Mouse (Mus musculus) intestine, postnatal 0 days (tissue): Measurements from ENCODE around the gene Lin54. TPM values are rescaled to one million over a fixed set of nuclear protein-coding genes. Genes with fewer than 3 reads are reported as not detected.

Experiments
- ATAC-seq: fragments of 200-750 bp; cut with Nextera tagmentation; 2 replicates; pipeline ENCODE4 v1.8.0; 2017; ENCODE audit warnings: mild to moderate bottlenecking, moderate TSS enrichment, moderate library complexity
- H3K27ac ChIP-seq: fragments of 300-500 bp; sonication (generic); 2 replicates; pipeline ENCODE4 v1.5.1; 2014; ENCODE audit warnings: mild to moderate bottlenecking, low read depth, low read length, moderate library complexity
- H3K27me3 ChIP-seq: fragments of 300-500 bp; sonication (generic); replicated peaks from 2 replicates; pipeline ENCODE4 v1.6.1; 2014; ENCODE audit warnings: low read length, mixed read lengths; ENCODE audit not compliant: control insufficient read depth, insufficient read depth
- H3K36me3 ChIP-seq: fragments of 300-500 bp; sonication (generic); 2 replicates; pipeline ENCODE4 v1.6.1; 2014; ENCODE audit warnings: mild to moderate bottlenecking, moderate library complexity; ENCODE audit not compliant: control insufficient read depth, insufficient read depth
- H3K4me1 ChIP-seq: fragments of 300-500 bp; sonication (generic); replicated peaks from 2 replicates; pipeline ENCODE4 v1.6.1; 2014; ENCODE audit warnings: antibody characterized with exemption, low read length, mixed read lengths; ENCODE audit not compliant: control insufficient read depth, insufficient read depth
- H3K4me2 ChIP-seq: fragments of 300-500 bp; sonication (generic); replicated peaks from 2 replicates; pipeline ENCODE4 v1.6.1; 2014; ENCODE audit warnings: low read depth, mild to moderate bottlenecking, moderate library complexity
- H3K4me3 ChIP-seq: fragments of 300-500 bp; sonication (generic); 2 replicates; pipeline ENCODE4 v1.5.1; 2014; ENCODE audit warnings: low read depth, low read length
- H3K9ac ChIP-seq: fragments of 300-500 bp; sonication (generic); 2 replicates; pipeline ENCODE4 v1.6.1; 2014; ENCODE audit warnings: mild to moderate bottlenecking, low read depth, low read length
- H3K9me3 ChIP-seq: fragments of 300-500 bp; sonication (generic); 2 replicates; pipeline ENCODE4 v1.6.1; 2016; ENCODE audit warnings: mixed run types; ENCODE audit not compliant: control insufficient read depth
- CTCF ChIP-seq: sonication (generic); IDR thresholded peaks from 2 replicates; pipeline ENCODE4 v1.5.1; 2016; ENCODE audit warnings: low read depth, mild to moderate bottlenecking, control low read depth, antibody characterized with exemption, moderate library complexity
- WGBS: fragments of 180-500 bp; shearing (Covaris S2); extraction: QIAGEN DNeasy Blood & Tissue Kit; methylation state at CpG from one replicate; pipeline ENCODE4 v1.1.7; 2014; 5-methylcytosine and 5-hydroxymethylcytosine counted together
- polyA plus RNA-seq: library from polyadenylated mRNA; unstranded; fragments of >200 nt; fragmentation: Nextera tagmentation; extraction: Ambion mirVana; gene quantifications from 2 replicates; pipeline ENCODE4 v1.2.1, GENCODE M21; 2015

Lin54 gene
- polyA plus RNA-seq, 1 experiment from 2014 or later = 7.0 TPM

DNA sequence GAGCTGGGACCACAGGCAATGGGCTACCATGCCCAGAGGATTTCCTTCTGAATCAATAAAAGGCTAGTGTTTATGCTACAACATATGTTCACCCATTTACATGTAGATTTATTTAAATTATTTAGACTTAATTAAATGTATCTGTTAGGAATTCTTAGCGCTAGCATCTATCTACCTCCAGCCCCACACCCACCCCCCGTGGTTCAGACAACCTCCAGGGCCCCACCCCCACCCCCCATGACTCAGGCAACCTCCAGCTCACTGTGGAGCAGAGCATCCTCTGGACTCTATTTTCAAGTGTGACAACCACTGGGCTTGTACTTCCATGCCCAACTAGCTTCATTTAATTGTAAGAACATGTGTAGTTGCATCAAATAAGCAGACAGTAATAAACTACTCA lies 48.6 kb downstream of the Lin54 start:
- H3K9me3 ChIP-seq = no peaks in the 10 kb centered on the region
- peaks cover 60% of the 10 kb centered on the region for H3K36me3 ChIP-seq
- H3K27me3 ChIP-seq = no peaks in the 10 kb centered on the region
- H3K4me3 ChIP-seq = no peak overlapping the region
- WGBS = 82% methylated on average over 2 of the region's 2 CpGs
- TF ChIP-seq CTCF = no peak
- no peaks in the 10 kb centered on the region for H3K4me1 ChIP-seq
- H3K9ac ChIP-seq = no peak overlapping the region
- ATAC-seq = no peak
- H3K4me2 ChIP-seq = no peak overlapping the region
- H3K27ac ChIP-seq = no peak overlapping the region

DNA sequence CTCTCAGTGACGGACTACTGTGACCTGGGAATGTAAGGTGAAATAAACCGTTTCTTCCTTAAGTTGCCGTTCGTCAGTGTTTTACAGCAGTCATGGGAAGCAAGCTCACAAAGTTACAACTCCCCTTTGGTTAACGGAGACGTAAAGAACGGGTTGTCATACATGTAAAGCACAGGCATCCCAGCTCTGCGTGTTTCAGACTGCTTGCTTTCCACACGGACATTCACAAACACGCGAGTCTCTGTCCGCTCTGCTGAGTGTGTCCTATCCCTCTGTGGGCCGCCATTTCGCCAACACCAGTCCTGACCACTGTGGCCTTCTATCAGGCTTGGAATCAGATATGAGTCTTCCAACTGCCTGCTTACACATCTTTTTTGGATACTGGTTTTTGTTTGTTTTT lies 61.6 kb downstream of the Lin54 start:
- Histone ChIP-seq H3K27me3 (no peaks in the 10 kb centered on the region), H3K4me1 (no peaks in the 10 kb centered on the region), H3K4me3 (no peak overlapping the region), H3K36me3 (peaks cover 9% of the 10 kb centered on the region), H3K4me2 (no peak overlapping the region), H3K27ac (no peak overlapping the region), H3K9ac (no peak overlapping the region), H3K9me3 (no peaks in the 10 kb centered on the region)
- WGBS = 96% methylated on average over 14 of the region's 14 CpGs
- ATAC-seq = no peak
- TF ChIP-seq CTCF = no peak

DNA sequence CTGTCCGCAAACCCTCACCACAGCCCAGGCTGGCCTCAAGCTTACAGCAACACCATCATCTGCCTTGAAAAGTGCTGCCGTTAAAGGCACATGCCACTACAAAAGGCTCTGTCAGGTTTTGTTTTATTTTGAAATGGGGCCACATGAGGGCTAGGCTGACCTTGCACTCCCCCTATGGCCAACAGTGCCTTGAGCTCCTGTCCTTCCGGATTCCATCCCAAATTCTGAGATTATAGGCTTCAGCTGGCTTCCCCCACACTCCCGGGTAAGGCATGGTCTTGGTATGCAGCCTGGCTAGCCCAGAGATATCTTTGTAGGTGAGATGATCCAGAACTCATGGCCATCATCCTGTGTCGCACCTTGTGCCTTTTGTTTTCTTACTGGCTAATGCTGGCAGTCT lies 62.5 kb downstream of the Lin54 start:
- ATAC-seq = no peak
- no peak for TF ChIP-seq CTCF
- Histone ChIP-seq H3K4me2 (no peak overlapping the region), H3K36me3 (peaks cover 9% of the 10 kb centered on the region), H3K9ac (no peak overlapping the region), H3K27me3 (no peaks in the 10 kb centered on the region), H3K27ac (no peak overlapping the region), H3K4me1 (no peaks in the 10 kb centered on the region), H3K4me3 (no peak overlapping the region), H3K9me3 (no peaks in the 10 kb centered on the region)
- WGBS = 94% methylated on average over 5 of the region's 5 CpGs

DNA sequence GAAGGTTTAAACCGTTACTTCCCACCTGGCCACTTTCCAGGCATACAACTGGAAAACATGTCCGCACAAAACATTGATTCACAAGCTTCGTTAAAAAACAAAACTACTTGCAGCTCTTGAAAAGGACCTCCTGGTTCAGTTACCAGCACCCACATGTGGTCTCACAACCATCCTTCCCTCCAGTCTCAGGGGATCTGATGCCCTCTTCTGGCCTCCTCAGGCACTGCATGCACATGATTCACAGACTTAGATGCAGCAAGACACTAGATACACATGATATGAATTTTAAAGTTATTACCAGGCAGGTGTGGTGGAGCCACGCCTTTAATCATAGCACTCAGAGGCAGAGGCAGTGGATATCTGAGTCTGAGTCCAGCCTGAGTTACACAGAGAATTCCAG lies 63.4 kb downstream of the Lin54 start:
- H3K27me3 ChIP-seq = no peaks in the 10 kb centered on the region
- H3K4me1 ChIP-seq = no peaks in the 10 kb centered on the region
- H3K9ac ChIP-seq = no peak overlapping the region
- H3K27ac ChIP-seq = no peak overlapping the region
- TF ChIP-seq CTCF = peak; percentile 54
- H3K4me2 ChIP-seq = no peak overlapping the region
- no peaks in the 10 kb centered on the region for H3K9me3 ChIP-seq
- H3K36me3 ChIP-seq = peaks cover 9% of the 10 kb centered on the region
- ATAC-seq = no peak
- WGBS = 96% methylated on average over 4 of the region's 4 CpGs
- no peak overlapping the region for H3K4me3 ChIP-seq

DNA sequence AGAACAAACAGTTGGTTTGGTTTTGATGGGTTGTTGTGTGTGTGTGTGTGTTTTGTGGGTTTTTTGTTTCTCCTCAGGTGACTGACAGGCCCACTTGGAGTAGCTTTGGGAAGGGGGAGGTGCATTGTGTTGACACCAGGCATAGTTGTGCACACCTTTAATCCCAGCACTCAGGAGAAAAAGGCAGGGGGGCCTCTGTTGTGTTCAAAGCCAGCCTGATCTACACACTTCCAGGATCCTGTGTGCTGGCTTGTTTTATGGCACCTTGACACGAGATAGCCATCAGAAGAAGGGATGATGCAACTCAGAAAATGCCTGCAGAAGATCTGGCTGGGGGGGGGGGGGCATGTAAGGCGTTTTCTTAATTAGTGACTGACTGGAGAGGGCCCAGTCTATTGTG lies 69.5 kb downstream of the Lin54 start:
- H3K36me3 ChIP-seq = no peaks in the 10 kb centered on the region; the same call in 1 of the 2 replicates
- no peak for TF ChIP-seq CTCF
- no peaks in the 10 kb centered on the region for H3K27me3 ChIP-seq
- no peak overlapping the region for H3K27ac ChIP-seq
- no peak for ATAC-seq
- H3K9me3 ChIP-seq = no peaks in the 10 kb centered on the region
- 21% methylated on average over 2 of the region's 2 CpGs for WGBS
- no peak overlapping the region for H3K4me3 ChIP-seq
- H3K4me1 ChIP-seq = peaks cover 15% of the 10 kb centered on the region; the same call in 1 of the 2 replicates
- no peak overlapping the region for H3K9ac ChIP-seq
- H3K4me2 ChIP-seq = peak overlapping the region; percentile 83; the same call in 1 of the 2 replicates

DNA sequence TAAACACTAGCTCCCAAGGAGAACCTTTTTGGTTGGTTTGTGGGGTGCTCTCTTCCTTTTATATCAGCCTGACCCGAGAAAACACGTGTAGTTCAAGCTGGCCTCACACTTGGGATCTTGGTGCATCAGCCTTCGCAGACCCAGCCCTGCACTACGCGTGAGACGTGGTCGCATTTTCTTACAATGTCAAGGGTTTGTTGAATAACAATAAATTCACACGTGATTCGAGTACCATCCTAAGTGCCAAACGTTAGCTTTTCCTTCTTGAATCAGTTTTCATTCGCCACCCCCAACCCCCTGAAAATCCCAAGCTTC lies 70.4 kb downstream of the Lin54 start:
- WGBS = 2% methylated on average over 11 of the region's 11 CpGs
- Histone ChIP-seq H3K36me3 (no peaks in the 10 kb centered on the region; the same call in 1 of the 2 replicates), H3K4me2 (peak overlapping the region; percentile 83), H3K27me3 (no peaks in the 10 kb centered on the region), H3K9ac (peak overlapping the region; percentile 83), H3K4me1 (peaks cover 15% of the 10 kb centered on the region; the same call in 1 of the 2 replicates), H3K27ac (peak overlapping the region; percentile 87), H3K9me3 (no peaks in the 10 kb centered on the region), H3K4me3 (peak overlapping the region; percentile 62)
- no peak for ATAC-seq
- no peak for TF ChIP-seq CTCF
